Mouse (Mus musculus) thymus, adult 18-20 months (tissue): ENCODE results near the gene Ccdc134.

ENCODE experiments used
- DNase-seq, 2 experiments: peaks; one replicate each; pipeline ENCODE4 v3.0.0; 2022; ENCODE audit warnings: mixed read lengths in 2 of 2

The Ccdc134 gene

GRCm38 (mm10) chr15:82172648-82173047, 44.9 kb downstream of the Ccdc134 start:
- DNase-seq = no peak

GRCm38 (mm10) chr15:82175091-82175490, 47.4 kb downstream of the Ccdc134 start:
- no peak for DNase-seq

GRCm38 (mm10) chr15:82177743-82178290, 50.1 kb downstream of the Ccdc134 start:
- no peak for DNase-seq

- DNase-seq = no peak
Measured at GRCm38 (mm10) chr15:82181131-82181530, 53.4 kb downstream of the Ccdc134 start.

- DNase-seq = no peak
Measured at GRCm38 (mm10) chr15:82182311-82182710, 54.6 kb downstream of the Ccdc134 start.

GRCm38 (mm10) chr15:82183596-82183995, 55.9 kb downstream of the Ccdc134 start:
- no peak for DNase-seq

- DNase-seq = no peak
Measured at GRCm38 (mm10) chr15:82184183-82184582, 56.5 kb downstream of the Ccdc134 start.

GRCm38 (mm10) chr15:82184656-82185055, 56.9 kb downstream of the Ccdc134 start:
- no peak for DNase-seq

- no peak for DNase-seq
Measured at GRCm38 (mm10) chr15:82185062-82185783, 57.5 kb downstream of the Ccdc134 start.

- no peak for DNase-seq
Measured at GRCm38 (mm10) chr15:82186131-82186530, 58.4 kb downstream of the Ccdc134 start.

GRCm38 (mm10) chr15:82186931-82187330, 59.2 kb downstream of the Ccdc134 start:
- DNase-seq = no peak

GRCm38 (mm10) chr15:82187401-82187800, 59.7 kb downstream of the Ccdc134 start:
- DNase-seq = no peak

GRCm38 (mm10) chr15:82187924-82188323, 60.2 kb downstream of the Ccdc134 start:
- DNase-seq = no peak

GRCm38 (mm10) chr15:82188481-82189240, 60.9 kb downstream of the Ccdc134 start:
- DNase-seq = no peak
